Mouse (Mus musculus) heart, postnatal 0 days (tissue): Measurements from ENCODE around the gene Ngp. TPM values are rescaled to one million over a fixed set of nuclear protein-coding genes. Genes with fewer than 3 reads are reported as not detected.

Experiments
- ATAC-seq: fragments of 200-750 bp; cut with Nextera tagmentation; 2 replicates; pipeline ENCODE4 v1.8.0; 2017; ENCODE audit warnings: low read depth, moderate number of reproducible peaks, moderate library complexity; ENCODE audit not compliant: insufficient read depth
- DNase-seq: peaks from one replicate; pipeline ENCODE4 v3.0.0-alpha.2; 2016; ENCODE audit warnings: low spot score
- H3K27ac ChIP-seq: fragments of 300-500 bp; sonication (generic); 2 replicates; pipeline ENCODE4 v1.5.1; 2014; ENCODE audit warnings: low read depth, mild to moderate bottlenecking
- H3K27me3 ChIP-seq: fragments of 300-500 bp; sonication (generic); 2 replicates; pipeline ENCODE4 v1.6.1; 2014; ENCODE audit warnings: low read length, mixed read lengths; ENCODE audit not compliant: control insufficient read depth, insufficient read depth
- H3K36me3 ChIP-seq: fragments of 300-500 bp; sonication (generic); replicated peaks from 2 replicates; pipeline ENCODE4 v1.6.1; 2014; ENCODE audit warnings: low read length, mixed read lengths; ENCODE audit not compliant: control insufficient read depth, insufficient read depth
- H3K4me1 ChIP-seq: fragments of 300-500 bp; sonication (generic); 2 replicates; pipeline ENCODE4 v1.6.1; 2014; ENCODE audit warnings: antibody characterized with exemption; ENCODE audit not compliant: control insufficient read depth, insufficient read depth
- H3K4me2 ChIP-seq: fragments of 300-500 bp; sonication (generic); 2 replicates; pipeline ENCODE4 v1.6.1; 2014; ENCODE audit warnings: low read depth, mild to moderate bottlenecking, low read length, moderate library complexity
- H3K4me3 ChIP-seq: fragments of 300-500 bp; sonication (generic); 2 replicates; pipeline ENCODE4 v1.5.1; 2014; ENCODE audit warnings: low read depth, low read length
- H3K9ac ChIP-seq: fragments of 300-500 bp; sonication (generic); replicated peaks from 2 replicates; pipeline ENCODE4 v1.6.1; 2014; ENCODE audit warnings: low read depth, low read length, mixed read lengths
- H3K9me3 ChIP-seq: fragments of 300-500 bp; sonication (generic); replicated peaks from 2 replicates; pipeline ENCODE4 v1.6.1; 2016; ENCODE audit warnings: low read length; ENCODE audit not compliant: control insufficient read depth
- CTCF ChIP-seq: IDR thresholded peaks from 2 replicates; pipeline ENCODE4 v1.5.1; 2016; ENCODE audit warnings: antibody characterized with exemption, control low read depth, low read depth
- EP300 ChIP-seq: IDR thresholded peaks from 2 replicates; pipeline ENCODE4 v1.6.1; 2016; ENCODE audit warnings: antibody characterized with exemption, low read depth
- WGBS: fragments of 180-500 bp; shearing (Covaris S2); extraction: QIAGEN DNeasy Blood & Tissue Kit; methylation state at CpG from one replicate; pipeline ENCODE4 v1.1.7; 2014; 5-methylcytosine and 5-hydroxymethylcytosine counted together
- polyA plus RNA-seq: library from polyadenylated mRNA; unstranded; fragments of >200 nt; fragmentation: Nextera tagmentation; extraction: Ambion mirVana; gene quantifications from 2 replicates; pipeline ENCODE4 v1.2.1, GENCODE M21; 2015
- total RNA-seq: library from RNA; depleted of rRNA; stranded (reverse); fragments of >200 nt; gene quantifications from 2 replicates; pipeline ENCODE4 v1.2.3, GENCODE M21; 2014; ENCODE audit warnings: low replicate concordance

Gene Ngp
- total and polyA plus RNA-seq, 2 experiments from 2014 or later, result 1.8 TPM

DNA sequence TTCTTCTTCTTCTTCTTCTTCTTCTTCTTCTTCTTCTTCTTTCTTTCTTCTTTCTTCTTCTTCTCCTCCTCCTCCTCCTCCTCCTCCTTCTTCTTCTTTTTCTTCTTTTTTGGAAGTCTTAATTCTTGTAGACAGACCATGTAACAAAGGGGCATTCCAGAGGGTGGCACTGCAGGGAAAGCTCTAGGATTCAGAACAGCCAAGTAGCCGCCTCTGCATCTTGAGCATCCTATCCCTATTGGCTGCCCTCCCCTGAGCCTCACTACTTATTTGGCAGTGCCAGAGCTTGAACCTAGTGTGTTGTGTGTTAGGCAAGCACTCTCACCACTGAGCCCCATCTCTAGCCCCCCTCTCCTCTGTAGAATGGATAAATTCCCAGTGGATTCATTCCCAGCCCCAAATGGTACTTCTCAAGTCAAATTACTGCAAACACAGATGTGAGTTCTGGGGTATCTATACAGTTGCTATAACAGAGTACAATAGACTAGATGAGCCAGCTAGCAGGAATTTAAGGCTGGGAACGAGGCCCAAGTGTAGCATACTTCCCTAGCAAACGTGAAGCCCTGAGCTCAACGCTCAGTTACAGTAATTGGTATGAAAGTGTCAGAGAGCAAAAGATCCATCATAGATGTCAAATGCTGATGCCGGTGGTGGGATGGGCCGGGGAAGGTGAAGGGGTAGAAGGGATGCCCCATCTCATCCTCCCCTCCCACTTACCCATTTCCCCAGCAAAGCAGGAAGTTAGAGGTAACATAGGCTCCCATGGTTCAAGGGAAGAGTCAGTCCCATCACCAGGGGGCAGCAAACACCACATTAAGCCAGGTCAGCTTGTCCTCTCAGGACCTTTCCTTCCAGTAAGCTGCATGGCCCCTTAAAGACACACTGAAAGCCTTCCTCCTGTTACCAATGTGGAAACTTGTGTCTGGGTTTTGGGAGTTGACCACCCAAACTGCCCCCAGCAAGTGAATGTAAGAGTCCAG lies 8.3 kb upstream of the Ngp start:
- Histone ChIP-seq H3K9ac (no peak overlapping the region), H3K27me3 (no peaks in the 10 kb centered on the region), H3K27ac (no peak overlapping the region), H3K4me3 (no peak overlapping the region), H3K4me1 (peaks cover 11% of the 10 kb centered on the region), H3K9me3 (no peaks in the 10 kb centered on the region), H3K4me2 (no peak overlapping the region), H3K36me3 (no peaks in the 10 kb centered on the region)
- no peak for TF ChIP-seq EP300
- peak; percentile 88 for TF ChIP-seq CTCF
- 30% methylated on average over 6 of the region's 6 CpGs for WGBS
- peak; percentile 39 for ATAC-seq
- peak; percentile 76 for DNase-seq

DNA sequence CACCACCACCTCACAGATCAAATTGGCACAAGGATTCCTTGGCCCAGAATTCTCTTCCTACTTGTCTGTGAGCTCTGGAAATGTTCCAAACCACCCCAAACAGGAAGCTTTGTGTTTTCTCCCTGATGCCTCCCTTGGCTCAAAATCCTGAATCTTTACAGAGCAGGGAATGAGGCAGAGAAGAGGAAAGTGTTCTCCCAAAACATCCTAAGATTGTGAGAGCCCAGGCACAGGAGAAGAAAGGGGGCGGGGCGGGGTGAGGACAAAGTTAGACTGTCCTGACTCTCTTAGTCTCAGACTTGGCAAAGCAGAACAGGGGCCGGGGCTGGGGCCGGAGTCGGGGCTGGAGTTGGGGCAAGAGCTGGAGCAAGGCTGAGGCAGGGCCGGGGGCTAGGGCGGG lies 6.6 kb upstream of the Ngp start:
- TF ChIP-seq EP300 (no peak), CTCF (no peak)
- no peaks in the 10 kb centered on the region for H3K27me3 ChIP-seq
- H3K4me3 ChIP-seq, result no peak overlapping the region
- no peaks in the 10 kb centered on the region for H3K36me3 ChIP-seq
- no peak overlapping the region for H3K9ac ChIP-seq
- H3K4me1 ChIP-seq, result 0 out of 2 replicates have a peak, but pooled peaks cover 4% of the 10 kb centered on the region
- 57% methylated on average over 7 of the region's 7 CpGs for WGBS
- H3K27ac ChIP-seq, result no peak overlapping the region
- DNase-seq, result no peak
- no peaks in the 10 kb centered on the region for H3K9me3 ChIP-seq
- no peak overlapping the region for H3K4me2 ChIP-seq
- no peak for ATAC-seq

DNA sequence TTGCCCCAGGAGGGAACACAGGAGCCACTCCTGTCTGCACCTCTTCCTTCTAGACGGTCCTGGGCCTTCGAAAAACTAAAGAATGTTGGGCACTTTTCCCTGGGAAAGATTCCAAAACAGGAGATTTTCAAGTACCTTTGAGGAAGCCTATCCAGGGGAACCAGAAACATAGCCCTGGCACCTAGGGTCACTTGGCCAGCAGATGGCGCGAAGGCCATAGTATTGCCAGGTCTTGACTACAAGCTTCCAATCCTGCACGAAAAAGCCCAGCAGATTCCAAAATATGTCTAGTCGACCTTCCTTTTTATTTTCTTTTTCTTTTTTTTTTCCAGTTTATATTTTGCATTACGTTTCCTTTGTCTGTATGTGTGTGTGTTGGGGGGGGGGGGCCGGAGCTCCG lies 5.8 kb upstream of the Ngp start:
- ATAC-seq (0 out of 2 replicates have a peak, but pooled peaks have one; percentile 43), DNase-seq (peak; percentile 44)
- TF ChIP-seq EP300 (no peak), CTCF (peak; percentile 56)
- Histone ChIP-seq H3K36me3 (no peaks in the 10 kb centered on the region), H3K4me3 (no peak overlapping the region), H3K27me3 (no peaks in the 10 kb centered on the region), H3K4me1 (0 out of 2 replicates have a peak, but pooled peaks cover 2% of the 10 kb centered on the region), H3K9me3 (no peaks in the 10 kb centered on the region), H3K4me2 (no peak overlapping the region), H3K27ac (no peak overlapping the region), H3K9ac (no peak overlapping the region)
- 44% methylated on average over 9 of the region's 9 CpGs for WGBS

DNA sequence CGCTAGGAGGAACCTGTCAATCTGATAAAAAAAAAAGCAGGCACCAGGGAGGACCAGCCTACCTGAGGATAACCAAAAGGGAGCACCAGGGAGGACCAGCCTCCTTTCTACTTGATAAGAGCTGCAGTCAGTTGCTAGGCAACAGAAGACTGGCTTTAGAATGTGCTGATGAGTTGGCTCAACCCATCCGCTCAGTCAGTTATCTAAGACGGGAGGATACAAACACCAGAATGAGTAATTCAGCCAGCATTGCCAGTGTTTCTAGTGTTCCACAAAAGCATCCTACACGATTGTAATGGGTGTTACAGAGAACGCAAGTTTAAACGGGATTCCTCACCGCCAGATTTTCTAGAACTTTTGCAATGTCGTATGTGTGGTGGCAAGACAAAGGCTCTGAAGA lies 11.7 kb downstream of the Ngp start:
- Histone ChIP-seq H3K9ac (no peak overlapping the region), H3K36me3 (peaks cover 74% of the 10 kb centered on the region), H3K4me2 (no peak overlapping the region), H3K4me3 (no peak overlapping the region), H3K27ac (no peak overlapping the region), H3K27me3 (no peaks in the 10 kb centered on the region), H3K4me1 (no peaks in the 10 kb centered on the region), H3K9me3 (no peaks in the 10 kb centered on the region)
- 68% methylated on average over 8 of the region's 8 CpGs for WGBS
- DNase-seq, result no peak
- no peak for ATAC-seq
- TF ChIP-seq CTCF, result no peak
- TF ChIP-seq EP300, result no peak

DNA sequence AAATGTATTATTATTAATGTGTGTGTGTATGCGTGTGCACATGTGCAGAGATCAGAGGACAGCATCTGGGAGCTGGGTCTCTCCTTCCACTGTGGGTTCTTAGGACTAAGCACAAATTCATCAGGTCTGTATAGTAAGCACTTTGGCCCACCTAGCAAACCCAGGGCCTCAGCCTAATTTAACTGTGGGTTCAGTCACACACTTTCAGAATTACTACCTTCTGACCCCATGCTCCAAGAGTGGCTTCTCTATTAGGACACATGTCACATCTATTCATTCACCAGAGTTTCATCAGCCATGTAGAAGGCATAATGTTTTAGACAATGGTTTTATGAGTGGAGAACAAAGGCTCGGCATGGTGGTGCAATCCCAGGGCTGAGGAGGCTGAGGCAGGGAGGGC lies 13.5 kb downstream of the Ngp start:
- no peak overlapping the region for H3K4me3 ChIP-seq
- H3K9me3 ChIP-seq, result no peaks in the 10 kb centered on the region
- no peak overlapping the region for H3K27ac ChIP-seq
- 98% methylated on average over 2 of the region's 2 CpGs for WGBS
- peaks cover 74% of the 10 kb centered on the region for H3K36me3 ChIP-seq
- no peaks in the 10 kb centered on the region for H3K27me3 ChIP-seq
- H3K9ac ChIP-seq, result no peak overlapping the region
- TF ChIP-seq CTCF (no peak), EP300 (no peak)
- no peak overlapping the region for H3K4me2 ChIP-seq
- H3K4me1 ChIP-seq, result no peaks in the 10 kb centered on the region
- no peak for ATAC-seq
- no peak for DNase-seq
